Mouse (Mus musculus) myocyte (in vitro differentiated cells): Measurements from ENCODE around the gene Usp12. TPM values are rescaled to one million over a fixed set of nuclear protein-coding genes. Genes with fewer than 3 reads are reported as not detected.

ENCODE experiments used
- H3K27me3 ChIP-seq: one replicate; pipeline ENCODE4 v1.6.1; 2011; ENCODE audit not compliant: control insufficient read depth, insufficient read depth, insufficient read length
- H3K36me3 ChIP-seq: one replicate; pipeline ENCODE4 v1.6.1; 2011; ENCODE audit not compliant: control insufficient read depth, insufficient read depth
- H3K4me2 ChIP-seq: one replicate; pipeline ENCODE4 v1.6.1; 2011; ENCODE audit warnings: low read depth, control low read depth
- H3K4me3 ChIP-seq: one replicate; pipeline ENCODE4 v1.5.1; 2011; ENCODE audit warnings: mild to moderate bottlenecking, control low read depth, moderate library complexity
- H3K79me2 ChIP-seq: one replicate; pipeline ENCODE4 v1.6.1; 2011; ENCODE audit not compliant: control insufficient read depth, insufficient read depth
- H3ac ChIP-seq: one replicate; pipeline ENCODE4 v1.6.1; 2011; ENCODE audit not compliant: control insufficient read depth, insufficient read length
- CEBPB ChIP-seq: IDR thresholded peaks from 2 replicates; pipeline ENCODE4 v1.6.1; 2011; ENCODE audit warnings: mild to moderate bottlenecking, moderate library complexity; ENCODE audit not compliant: poor library complexity, insufficient read depth, severe bottlenecking
- E2F4 ChIP-seq: IDR thresholded peaks from one replicate; pipeline ENCODE4 v1.6.1; 2011; ENCODE audit warnings: mild to moderate bottlenecking, control low read depth, moderate library complexity; ENCODE audit not compliant: insufficient read depth
- MAX ChIP-seq: IDR thresholded peaks from one replicate; pipeline ENCODE4 v1.6.1; 2011; ENCODE audit warnings: low read depth, mild to moderate bottlenecking, control low read depth
- MYOD1 ChIP-seq, 3 experiments: IDR thresholded peaks; one replicate each; pipeline ENCODE4 v1.6.1; 2011; ENCODE audit warnings: control low read depth in 2 of 3, low read depth in 2 of 3, mild to moderate bottlenecking in 2 of 3, moderate library complexity in 1 of 3; ENCODE audit not compliant: insufficient read length in 2 of 3, control insufficient read depth in 1 of 3
- MYOG ChIP-seq, 3 experiments: IDR thresholded peaks; one replicate each; pipeline ENCODE4 v1.6.1; 2011; ENCODE audit warnings: control low read depth in 2 of 3, low read depth in 2 of 3, mild to moderate bottlenecking in 2 of 3; ENCODE audit not compliant: insufficient read length in 2 of 3, control insufficient read depth in 1 of 3, insufficient read depth in 1 of 3
- POLR2A ChIP-seq: IDR thresholded peaks from one replicate; pipeline ENCODE4 v1.6.1; 2011; ENCODE audit warnings: low read depth, mild to moderate bottlenecking, control low read depth, moderate library complexity; ENCODE audit not compliant: insufficient read length
- POLR2AphosphoS2 ChIP-seq: IDR thresholded peaks from one replicate; pipeline ENCODE4 v1.6.1; 2011; ENCODE audit warnings: low read depth, control low read depth; ENCODE audit not compliant: insufficient read length
- REST ChIP-seq: IDR thresholded peaks from one replicate; pipeline ENCODE4 v1.6.1; 2011; ENCODE audit warnings: mild to moderate bottlenecking, control low read depth, moderate library complexity; ENCODE audit not compliant: insufficient read depth, insufficient read length
- SRF ChIP-seq: IDR thresholded peaks from one replicate; pipeline ENCODE4 v1.6.1; 2011; ENCODE audit warnings: low read depth; ENCODE audit not compliant: control insufficient read depth, insufficient read length
- TCF12 ChIP-seq: IDR thresholded peaks from one replicate; pipeline ENCODE4 v1.6.1; 2011; ENCODE audit warnings: mild to moderate bottlenecking, control low read depth; ENCODE audit not compliant: poor library complexity, insufficient read depth, severe bottlenecking
- TCF3 ChIP-seq: IDR thresholded peaks from one replicate; pipeline ENCODE4 v1.6.1; 2011; ENCODE audit warnings: low read depth, control low read depth; ENCODE audit not compliant: insufficient read length
- USF1 ChIP-seq: IDR thresholded peaks from one replicate; pipeline ENCODE4 v1.6.1; 2011; ENCODE audit warnings: low read depth, mild to moderate bottlenecking, control low read depth, moderate library complexity
- polyA plus RNA-seq: library from polyadenylated mRNA; unstranded; fragments of >200 nt; fragmentation: generic; extraction: Trizol; gene quantifications from one replicate; pipeline ENCODE4 v1.2.1, GENCODE M21; 2012; ENCODE audit warnings: missing spikeins

The Usp12 gene
- polyA plus RNA-seq, 1 experiment = 11.9 TPM

DNA sequence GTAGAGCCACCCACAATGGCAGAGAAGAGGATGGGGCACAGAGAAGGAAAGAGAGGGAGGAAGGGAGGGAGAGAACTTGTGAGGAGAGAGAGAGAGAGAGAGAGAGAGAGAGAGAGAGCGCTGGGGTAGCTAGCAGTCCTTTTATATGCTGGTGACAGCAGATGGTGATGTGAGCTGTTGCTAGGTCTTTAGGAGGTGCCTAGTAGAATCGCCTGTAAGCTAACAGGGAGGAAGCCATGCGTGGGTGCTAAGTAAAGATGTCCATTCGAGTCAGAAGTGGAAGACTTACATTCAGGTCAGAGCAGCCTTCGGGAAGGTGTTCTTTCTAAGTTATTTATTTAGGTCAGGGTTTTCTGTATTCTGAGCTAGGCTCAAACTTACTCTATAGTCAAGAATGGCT lies 15.1 kb upstream of the Usp12 start:
- Histone ChIP-seq H3ac (no peak overlapping the region), H3K36me3 (no peaks in the 10 kb centered on the region), H3K79me2 (no peaks in the 10 kb centered on the region), H3K4me2 (no peak overlapping the region), H3K4me3 (no peak overlapping the region), H3K27me3 (no peaks in the 10 kb centered on the region)
- TF ChIP-seq POLR2AphosphoS2 (no peak), POLR2A (no peak), TCF12 (no peak), USF1 (no peak), MAX (no peak), CEBPB (no peak), E2F4 (no peak), MYOG (IDR thresholded peaks at IDR 0.05; ENCODE audit: control insufficient read depth in 1 of 3, insufficient read depth in 1 of 3, insufficient read length in 2 of 3, low read depth in 2 of 3) (no peak)

- Histone ChIP-seq H3K79me2 (no peaks in the 10 kb centered on the region), H3ac (no peak overlapping the region), H3K36me3 (no peaks in the 10 kb centered on the region), H3K4me2 (no peak overlapping the region), H3K27me3 (no peaks in the 10 kb centered on the region), H3K4me3 (no peak overlapping the region)
- no peak for TF ChIP-seq MYOG (IDR thresholded peaks at IDR 0.05; ENCODE audit: control insufficient read depth in 1 of 3, insufficient read depth in 1 of 3, insufficient read length in 2 of 3, low read depth in 2 of 3)
- TF ChIP-seq MAX = no peak
- TF ChIP-seq POLR2AphosphoS2 = no peak
- TF ChIP-seq SRF = no peak
- no peak for TF ChIP-seq E2F4
- TF ChIP-seq MYOD1 (IDR thresholded peaks at IDR 0.05; ENCODE audit: control insufficient read depth in 1 of 3, insufficient read length in 2 of 3, low read depth in 2 of 3) = no peak
- no peak for TF ChIP-seq TCF12
- no peak for TF ChIP-seq POLR2A
- no peak for TF ChIP-seq REST
- no peak for TF ChIP-seq CEBPB
- TF ChIP-seq TCF3 = no peak
Observed at GRCm38 (mm10) chr5:146806004-146806430, 11.2 kb upstream of the Usp12 start.

GRCm38 (mm10) chr5:146798031-146798430 lies 3.2 kb upstream of the Usp12 start:
- H3K36me3 ChIP-seq = no peaks in the 10 kb centered on the region
- H3K79me2 ChIP-seq = peaks cover 13% of the 10 kb centered on the region
- no peak overlapping the region for H3K4me3 ChIP-seq
- H3K4me2 ChIP-seq = no peak overlapping the region
- no peaks in the 10 kb centered on the region for H3K27me3 ChIP-seq
- H3ac ChIP-seq = no peak overlapping the region
- no peak for TF ChIP-seq CEBPB
- no peak for TF ChIP-seq MAX
- no peak for TF ChIP-seq SRF
- TF ChIP-seq POLR2A = no peak
- TF ChIP-seq USF1 = no peak
- TF ChIP-seq TCF12 = no peak
- no peak for TF ChIP-seq MYOG (IDR thresholded peaks at IDR 0.05; ENCODE audit: control insufficient read depth in 1 of 3, insufficient read depth in 1 of 3, insufficient read length in 2 of 3, low read depth in 2 of 3)
- TF ChIP-seq MYOD1 (IDR thresholded peaks at IDR 0.05; ENCODE audit: control insufficient read depth in 1 of 3, insufficient read length in 2 of 3, low read depth in 2 of 3) = no peak
- TF ChIP-seq TCF3 = no peak
- no peak for TF ChIP-seq E2F4
- no peak for TF ChIP-seq POLR2AphosphoS2
- TF ChIP-seq REST = no peak

DNA sequence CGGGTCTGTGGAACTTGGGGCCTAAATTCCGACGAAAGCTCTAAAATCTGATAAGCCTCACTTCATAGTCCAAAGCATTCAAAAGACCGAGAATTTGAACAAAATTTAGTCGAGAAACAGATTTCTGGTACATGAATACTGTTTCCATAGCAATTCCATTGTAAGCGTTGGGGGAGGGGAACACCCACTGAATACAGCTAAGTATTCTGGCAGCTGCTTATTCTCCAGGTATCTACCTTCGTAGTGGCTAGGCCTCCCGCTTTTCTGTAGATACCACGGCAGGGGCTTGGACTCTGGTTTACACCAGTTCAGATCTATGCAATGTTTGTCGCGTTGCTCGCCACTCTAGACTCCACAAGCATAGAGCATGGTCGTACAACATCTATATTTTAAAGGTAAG lies 922 bp upstream of the Usp12 start:
- Histone ChIP-seq H3K79me2 (peaks cover 36% of the 10 kb centered on the region), H3K36me3 (no peaks in the 10 kb centered on the region), H3K4me2 (no peak overlapping the region), H3K4me3 (peak overlapping the region; percentile 62), H3K27me3 (no peaks in the 10 kb centered on the region), H3ac (no peak overlapping the region)
- TF ChIP-seq MYOG (IDR thresholded peaks at IDR 0.05; ENCODE audit: control insufficient read depth in 1 of 3, insufficient read depth in 1 of 3, insufficient read length in 2 of 3, low read depth in 2 of 3) = no peak
- TF ChIP-seq USF1 = no peak

DNA sequence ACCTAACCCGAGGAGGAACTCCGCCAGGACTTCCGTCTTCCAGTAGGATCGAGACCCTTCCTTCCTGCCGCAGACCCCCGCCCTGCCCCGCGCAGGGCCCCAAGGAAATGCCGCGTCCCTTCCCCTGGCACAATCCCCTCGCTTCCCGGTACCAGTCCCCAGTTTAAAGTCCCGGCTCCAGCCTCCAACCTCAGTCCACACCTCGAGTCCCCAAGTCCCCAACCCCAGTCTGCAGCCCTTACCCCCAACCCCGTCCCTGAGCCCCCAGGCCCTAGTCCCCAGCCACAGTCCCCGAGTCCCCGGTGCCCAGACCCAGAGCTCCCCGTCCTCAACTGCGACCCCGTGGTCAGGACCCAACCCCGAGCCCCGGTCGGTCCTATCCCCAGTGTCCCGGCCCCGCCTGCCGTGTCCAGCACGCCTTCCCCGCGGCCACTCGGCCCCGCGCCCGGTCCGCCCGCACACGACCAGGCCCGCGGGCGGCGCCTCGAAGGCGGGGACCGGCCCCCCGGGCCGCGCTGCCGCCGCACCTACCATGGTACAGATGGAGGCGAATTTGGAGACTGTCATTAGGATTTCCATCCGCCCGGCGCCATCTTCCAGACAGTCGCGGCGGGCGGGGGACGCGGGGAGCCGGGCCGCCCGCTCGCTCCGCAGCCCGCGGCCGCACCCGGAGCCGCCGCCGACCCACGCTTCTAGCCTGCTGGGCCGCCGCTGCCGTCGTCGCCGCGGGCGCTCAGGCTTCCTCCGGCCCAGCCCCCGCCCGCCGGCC lies 538 bp downstream of the Usp12 start:
- Histone ChIP-seq H3K79me2 (peaks cover 51% of the 10 kb centered on the region), H3K4me3 (peak overlapping the region; percentile 62), H3K4me2 (peak overlapping the region; percentile 80), H3K27me3 (no peaks in the 10 kb centered on the region), H3ac (peak overlapping the region; percentile 65), H3K36me3 (no peaks in the 10 kb centered on the region)
- TF ChIP-seq TCF12 = no peak
- TF ChIP-seq MYOG (IDR thresholded peaks at IDR 0.05; ENCODE audit: control insufficient read depth in 1 of 3, insufficient read depth in 1 of 3, insufficient read length in 2 of 3, low read depth in 2 of 3) = no peak
- peak; percentile 85 for TF ChIP-seq POLR2A
- no peak for TF ChIP-seq E2F4
- peak; percentile 63 for TF ChIP-seq POLR2AphosphoS2
